Mouse (Mus musculus): ENCODE measurements around the gene Hgd.

Hgd gene

GRCm38 (mm10) chr16:37580651-37581050 lies 698 bp downstream of the Hgd start:
- DNase-seq (ENCODE audit: low spot score in 2 of 2): no peak

GRCm38 (mm10) chr16:37581901-37582300 lies 1.9 kb downstream of the Hgd start:
- DNase-seq (ENCODE audit: low spot score in 2 of 2): no peak

- DNase-seq (ENCODE audit: low spot score in 2 of 2): no peak
Observed at GRCm38 (mm10) chr16:37583306-37583705, 3.4 kb downstream of the Hgd start.

GRCm38 (mm10) chr16:37583801-37584200 lies 3.8 kb downstream of the Hgd start:
- DNase-seq (ENCODE audit: low spot score in 2 of 2): no peak

- DNase-seq (ENCODE audit: low spot score in 2 of 2): peak; percentile 28 to 45
Observed at GRCm38 (mm10) chr16:37584218-37585035, 4.5 kb downstream of the Hgd start.

- peak in 1 of 2 experiments; percentile 23 for DNase-seq (ENCODE audit: low spot score in 2 of 2)
Observed at GRCm38 (mm10) chr16:37585129-37585563, 5.2 kb downstream of the Hgd start.

GRCm38 (mm10) chr16:37590921-37591320 lies 11.0 kb downstream of the Hgd start:
- DNase-seq (ENCODE audit: low spot score in 2 of 2): no peak

GRCm38 (mm10) chr16:37591551-37591950 lies 11.6 kb downstream of the Hgd start:
- DNase-seq (ENCODE audit: low spot score in 2 of 2): no peak

- DNase-seq (ENCODE audit: low spot score in 2 of 2): no peak
Observed at GRCm38 (mm10) chr16:37597412-37597811, 17.5 kb downstream of the Hgd start.

- DNase-seq (ENCODE audit: low spot score in 2 of 2): no peak
Observed at GRCm38 (mm10) chr16:37598463-37598862, 18.5 kb downstream of the Hgd start.

- DNase-seq (ENCODE audit: low spot score in 2 of 2): no peak
Observed at GRCm38 (mm10) chr16:37599326-37599725, 19.4 kb downstream of the Hgd start.

- no peak for DNase-seq (ENCODE audit: low spot score in 2 of 2)
Observed at GRCm38 (mm10) chr16:37603431-37603830, 23.5 kb downstream of the Hgd start.

GRCm38 (mm10) chr16:37604243-37604642 lies 24.3 kb downstream of the Hgd start:
- no peak for DNase-seq (ENCODE audit: low spot score in 2 of 2)

- DNase-seq (ENCODE audit: low spot score in 2 of 2): peak in 1 of 2 experiments; percentile 26
Observed at GRCm38 (mm10) chr16:37610333-37610732, 30.4 kb downstream of the Hgd start.

- no peak for DNase-seq (ENCODE audit: low spot score in 2 of 2)
Observed at GRCm38 (mm10) chr16:37611072-37611471, 31.1 kb downstream of the Hgd start.

GRCm38 (mm10) chr16:37612013-37612412 lies 32.1 kb downstream of the Hgd start:
- no peak for DNase-seq (ENCODE audit: low spot score in 2 of 2)

GRCm38 (mm10) chr16:37614540-37614939 lies 34.6 kb downstream of the Hgd start:
- DNase-seq (ENCODE audit: low spot score in 2 of 2): no peak

- DNase-seq (ENCODE audit: low spot score in 2 of 2): no peak
Observed at GRCm38 (mm10) chr16:37615429-37615828, 35.5 kb downstream of the Hgd start.

- DNase-seq (ENCODE audit: low spot score in 2 of 2): no peak
Observed at GRCm38 (mm10) chr16:37616104-37616503, 36.2 kb downstream of the Hgd start.

GRCm38 (mm10) chr16:37617695-37618094 lies 37.7 kb downstream of the Hgd start:
- peak; percentile 28 to 69 for DNase-seq (ENCODE audit: low spot score in 2 of 2)

GRCm38 (mm10) chr16:37622403-37622802 lies 42.5 kb downstream of the Hgd start:
- no peak for DNase-seq (ENCODE audit: low spot score in 2 of 2)

- DNase-seq (ENCODE audit: low spot score in 2 of 2): no peak
Observed at GRCm38 (mm10) chr16:37622919-37623318, 43.0 kb downstream of the Hgd start.

GRCm38 (mm10) chr16:37626388-37626949 lies 46.5 kb downstream of the Hgd start:
- DNase-seq (ENCODE audit: low spot score in 2 of 2): no peak

Measured in frontal cortex, postnatal 10 days (tissue).